Mouse (Mus musculus) layer of hippocampus, adult 8-10 months (tissue): ENCODE measurements around the gene Lrrc10. TPM values are rescaled to one million over a fixed set of nuclear protein-coding genes. Genes with fewer than 3 reads are reported as not detected.
"Not testable (repeated sequence)": the region's sequence is repeated elsewhere in the genome, so short reads cannot be mapped to it uniquely, and the experiment has no call there.

Experiments
- DNase-seq, 2 experiments: peaks; one replicate each; pipeline ENCODE4 v3.0.0; 2022; ENCODE audit warnings: low spot score in 2 of 2
- total RNA-seq, 4 experiments: library from RNA; stranded (reverse); gene quantifications; 2 replicates each; pipeline ENCODE4 v1.2.4; 2022

The Lrrc10 gene
- under 1 TPM in 1 of 4 experiments, not detected in 3; 0.23 TPM for total RNA-seq

DNA sequence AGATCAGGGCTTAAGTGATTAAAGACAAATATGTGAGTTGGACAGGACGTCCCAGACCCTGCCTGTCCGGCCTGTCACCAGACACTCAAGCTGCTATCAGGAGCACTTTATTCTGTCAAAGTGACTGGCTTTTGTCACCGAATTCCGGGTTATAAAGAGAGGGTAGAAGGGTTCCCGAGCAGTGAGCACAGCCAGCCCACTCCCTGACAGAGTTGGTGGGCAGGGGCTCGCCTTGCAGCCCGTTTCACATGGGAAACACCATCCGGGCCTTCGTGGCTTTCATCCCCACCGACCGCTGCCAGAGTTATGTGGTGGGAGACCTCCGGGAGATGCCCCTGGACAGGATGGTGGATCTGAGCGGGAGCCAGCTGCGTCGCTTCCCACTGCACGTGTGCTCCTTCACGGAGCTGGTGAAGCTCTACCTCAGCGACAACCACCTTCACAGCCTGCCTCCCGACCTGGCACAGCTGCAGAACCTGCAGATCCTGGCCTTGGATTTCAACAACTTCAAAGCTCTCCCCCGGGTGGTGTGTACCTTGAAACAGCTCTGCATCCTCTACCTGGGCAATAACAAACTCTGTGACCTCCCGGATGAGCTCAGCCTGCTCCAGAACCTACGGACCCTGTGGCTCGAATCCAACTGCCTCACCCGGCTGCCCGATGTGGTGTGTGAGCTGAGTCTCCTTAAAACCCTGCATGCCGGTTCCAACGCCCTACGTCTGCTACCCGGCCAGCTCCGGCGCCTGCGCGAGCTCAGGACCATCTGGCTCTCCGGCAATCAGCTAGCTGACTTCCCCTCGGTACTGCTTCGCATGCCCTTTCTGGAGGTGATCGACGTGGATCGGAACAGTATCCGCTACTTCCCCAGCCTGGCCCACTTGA is at the start of gene Lrrc10:
Gene Lrrc10 (plus strand): TSS at position 167 of the 882 bp plus-strand sequence.
- peak; percentile 32 to 62 for DNase-seq

DNA sequence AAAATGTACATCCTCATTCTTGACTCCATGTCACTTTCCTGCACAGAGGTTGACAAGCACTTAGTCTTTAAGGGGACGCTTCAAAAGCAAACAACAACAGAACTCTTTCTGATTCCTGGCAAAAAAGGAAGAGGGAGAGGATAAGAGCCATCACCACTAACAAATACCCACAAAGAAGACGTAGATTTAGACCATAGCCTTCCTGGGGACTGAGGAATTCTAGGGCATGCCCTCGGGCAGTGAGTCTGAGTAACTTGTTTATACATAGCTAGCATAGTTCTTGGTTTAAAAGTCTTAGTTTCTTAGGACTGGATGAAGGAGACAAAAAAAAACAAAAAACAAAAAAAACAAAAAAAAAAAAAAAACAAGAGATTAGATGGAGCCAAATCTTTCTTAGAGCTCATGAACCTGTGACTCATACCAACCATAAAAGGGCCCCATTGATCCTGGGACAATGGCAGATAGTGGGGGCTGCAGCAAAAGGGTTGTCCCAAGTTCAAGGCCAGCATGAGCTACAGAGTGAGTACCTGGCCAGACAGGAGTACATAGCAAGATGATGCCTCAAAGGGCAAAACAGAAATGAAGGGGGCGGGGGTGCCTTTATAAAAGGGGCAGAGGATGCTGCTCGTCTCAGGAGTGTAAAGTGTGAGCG is 49.4 kb upstream of the Lrrc10 start:
- no peak for DNase-seq

DNA sequence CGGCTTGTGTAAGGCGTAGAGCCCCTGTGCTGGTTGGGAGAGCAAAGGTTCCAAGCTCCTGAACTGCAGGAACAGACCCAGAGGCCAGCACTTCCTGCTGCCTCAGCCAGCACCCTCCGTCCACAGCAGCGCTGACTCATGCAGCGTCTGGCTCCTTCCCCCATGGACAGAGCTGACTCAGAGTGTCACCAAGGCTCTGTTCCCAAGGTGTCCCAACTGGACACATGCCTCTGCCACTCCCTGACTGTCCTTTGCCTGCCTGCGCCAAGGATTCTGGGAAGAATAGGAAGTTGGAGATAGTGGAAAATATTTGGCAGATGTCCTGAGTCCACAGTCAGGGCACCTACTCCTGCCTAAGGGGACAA is 48.9 kb upstream of the Lrrc10 start:
- DNase-seq: no peak

DNA sequence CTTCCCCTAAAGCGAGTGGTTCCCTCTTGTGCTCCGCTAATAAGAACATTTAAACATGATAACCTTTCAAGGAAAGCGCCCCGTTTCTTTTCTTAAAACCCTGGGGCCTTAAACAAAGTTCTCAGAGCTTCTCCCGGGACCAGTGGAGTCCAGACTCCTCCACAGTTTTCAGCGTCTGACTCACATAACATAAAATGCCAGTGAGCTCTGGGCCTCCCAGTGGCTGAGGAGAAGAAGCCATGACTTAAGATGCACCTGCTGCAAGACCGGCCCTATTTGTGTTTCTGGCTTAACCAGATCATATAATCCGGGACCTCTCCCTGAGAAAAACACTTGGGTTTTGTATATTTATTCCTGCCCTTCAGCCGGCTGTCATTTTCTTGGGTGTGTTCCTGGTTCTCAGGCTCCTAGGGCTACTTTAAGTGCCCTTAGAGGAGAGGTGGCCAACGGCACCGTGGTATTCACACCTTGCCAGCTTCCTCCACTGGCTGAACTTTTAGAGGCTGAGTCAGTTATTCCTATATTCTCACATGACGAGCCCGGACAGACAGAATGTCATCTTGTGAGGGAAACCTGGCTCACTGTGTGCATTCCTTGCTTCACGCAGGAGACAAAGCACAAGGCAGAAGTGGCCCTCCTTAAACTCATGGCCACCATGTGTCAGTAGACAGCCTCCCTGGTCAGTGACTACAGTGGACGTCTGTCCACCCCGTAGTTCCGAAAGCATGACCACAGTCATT is 46.3 kb upstream of the Lrrc10 start:
- DNase-seq: no peak

DNA sequence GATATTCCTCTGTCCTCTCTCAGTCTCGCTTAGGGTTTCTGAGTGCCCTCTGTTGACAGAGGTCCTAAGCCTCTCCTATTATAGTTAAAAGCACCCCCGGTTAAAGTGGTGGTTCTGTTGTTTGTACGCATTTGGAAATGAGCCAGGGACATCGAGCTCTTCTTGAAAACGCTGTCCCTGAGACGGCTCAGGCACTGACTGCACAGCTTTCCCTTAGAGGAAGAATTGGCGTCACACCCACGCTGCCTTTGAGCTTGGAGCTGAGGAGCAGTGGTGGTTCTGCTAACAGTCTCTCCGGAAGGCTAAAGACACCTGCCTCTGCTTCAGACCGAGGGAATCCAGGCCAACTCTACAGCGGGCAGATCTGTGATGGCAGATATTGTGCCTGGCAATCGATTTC is 44.2 kb upstream of the Lrrc10 start:
- peak in 1 of 2 experiments; percentile 42 for DNase-seq

DNA sequence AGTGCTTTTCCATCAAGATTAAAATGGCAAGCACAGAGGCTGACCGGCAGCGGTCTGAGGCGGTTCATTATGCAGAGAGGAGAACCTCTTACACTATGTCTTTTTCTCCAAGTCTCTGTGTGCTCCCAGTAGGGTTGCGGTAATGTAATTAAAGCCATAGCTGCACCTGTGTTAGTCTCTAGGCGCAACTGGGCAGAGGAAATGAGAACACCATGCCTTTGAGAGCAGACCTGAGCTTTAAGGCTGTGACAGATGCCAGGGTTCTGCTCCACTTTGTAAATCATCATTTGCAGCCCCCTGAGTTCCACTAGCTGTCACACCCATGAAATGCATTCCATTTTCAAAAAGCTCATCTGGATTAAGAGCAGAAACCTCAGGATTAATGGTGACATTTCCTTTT is 40.4 kb upstream of the Lrrc10 start:
- DNase-seq: no peak

DNA sequence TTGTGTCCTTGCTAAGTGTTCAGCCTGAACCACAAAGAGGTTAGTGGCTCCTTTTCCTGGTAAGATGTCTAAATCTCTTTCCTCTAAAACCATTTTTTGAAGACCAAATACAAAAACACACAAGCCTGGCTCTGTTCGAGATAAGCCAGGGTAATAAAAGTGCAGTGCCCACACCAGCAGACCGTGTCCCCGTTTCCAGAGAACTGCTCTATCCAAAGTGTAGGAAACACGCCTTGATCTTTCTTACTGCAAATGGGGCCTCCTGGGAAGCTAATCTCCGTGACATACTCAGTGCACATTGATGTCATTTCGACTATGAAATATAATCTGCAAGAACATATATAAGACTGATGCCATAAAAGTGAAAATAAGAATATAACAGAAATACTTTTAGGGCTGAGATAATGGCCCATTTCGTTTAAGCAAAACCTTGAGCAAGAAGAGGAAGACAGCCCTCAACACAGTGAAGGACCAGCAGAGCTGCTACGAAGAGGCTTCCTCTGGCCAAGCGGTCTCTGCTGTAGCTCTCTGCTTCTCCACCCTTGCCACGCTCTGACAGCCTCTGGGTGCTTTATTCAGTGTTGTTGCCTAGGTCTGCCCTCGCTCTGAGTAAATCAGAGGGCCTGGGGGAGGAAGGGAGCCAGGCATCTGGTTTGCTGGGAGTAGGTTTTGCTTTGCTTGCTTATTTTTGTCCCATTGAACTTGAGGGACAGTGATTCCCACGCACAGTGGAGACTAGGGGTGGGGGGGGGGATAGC is 39.3 kb upstream of the Lrrc10 start:
- no peak for DNase-seq

DNA sequence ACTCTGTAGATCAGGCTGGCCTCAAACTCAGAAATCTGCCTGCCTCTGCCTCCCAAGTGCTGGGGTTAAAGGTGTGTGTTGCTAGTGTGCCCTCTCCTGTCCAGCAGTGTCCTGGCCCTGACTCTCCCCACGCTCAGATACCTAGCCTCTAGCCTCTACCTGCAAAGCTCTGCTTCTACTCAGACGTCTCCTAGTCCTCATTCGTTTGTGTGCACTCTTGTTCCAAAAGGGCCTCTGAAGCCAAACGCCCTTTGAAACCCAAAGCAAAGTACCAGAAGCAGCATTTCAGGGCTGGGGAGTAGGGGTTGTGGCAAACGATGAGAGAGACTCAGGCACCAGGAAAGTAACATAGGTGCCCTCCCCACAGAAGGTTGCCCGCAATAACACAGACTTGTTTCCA is 35.5 kb upstream of the Lrrc10 start:
- no peak for DNase-seq

DNA sequence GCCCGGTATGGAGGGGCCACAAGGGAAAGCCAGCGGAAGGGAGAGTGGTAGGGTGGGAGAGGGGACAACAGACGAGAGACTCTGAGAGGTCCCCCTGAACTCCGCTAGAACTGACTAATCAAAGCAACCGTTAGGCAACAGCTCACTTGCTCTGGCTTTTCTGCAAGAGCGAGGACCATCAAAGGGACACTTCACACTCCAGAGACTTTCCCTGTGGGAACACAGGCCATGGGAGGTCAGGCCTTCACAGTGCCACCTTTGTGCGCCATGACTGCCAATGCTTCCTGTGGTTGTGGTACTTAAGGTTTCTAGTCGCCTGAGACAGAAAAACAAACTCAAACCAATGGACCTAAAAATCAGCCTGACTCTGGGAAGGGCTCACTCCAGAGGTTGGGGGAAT is 34.1 kb upstream of the Lrrc10 start:
- DNase-seq: no peak

DNA sequence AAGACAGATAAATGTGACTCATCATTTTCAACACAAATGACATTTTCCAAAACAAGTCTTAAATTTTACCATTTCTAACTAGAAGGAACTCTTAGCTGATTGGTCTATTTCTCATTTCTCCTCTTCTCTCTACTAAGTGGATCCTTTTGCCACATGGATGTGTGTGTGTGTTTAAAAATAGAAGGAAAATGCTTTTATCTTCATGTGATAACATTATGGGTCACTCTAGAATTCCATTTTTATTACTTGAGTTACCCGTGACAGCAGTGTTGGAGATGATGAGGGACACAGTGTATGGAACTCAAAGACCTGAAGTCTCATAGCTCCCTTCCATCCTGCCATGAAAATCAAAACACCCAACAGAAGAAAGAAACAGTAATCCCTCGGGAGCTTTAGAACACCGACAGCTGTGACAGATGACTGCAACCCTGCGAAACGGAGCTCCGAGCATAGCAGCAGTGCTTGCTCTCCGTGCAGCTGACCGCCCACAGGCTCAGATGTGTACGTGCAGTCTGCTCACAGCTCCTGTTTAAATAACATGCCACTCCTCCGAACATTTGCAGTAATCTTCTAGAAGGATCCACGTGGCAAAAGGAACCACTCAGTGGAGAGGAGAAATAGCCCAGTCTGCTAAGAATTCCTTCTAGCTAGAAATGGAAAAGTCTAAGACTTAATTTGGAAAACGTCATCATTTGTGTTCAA is 31.3 kb upstream of the Lrrc10 start:
- DNase-seq: peak; percentile 32 to 51

DNA sequence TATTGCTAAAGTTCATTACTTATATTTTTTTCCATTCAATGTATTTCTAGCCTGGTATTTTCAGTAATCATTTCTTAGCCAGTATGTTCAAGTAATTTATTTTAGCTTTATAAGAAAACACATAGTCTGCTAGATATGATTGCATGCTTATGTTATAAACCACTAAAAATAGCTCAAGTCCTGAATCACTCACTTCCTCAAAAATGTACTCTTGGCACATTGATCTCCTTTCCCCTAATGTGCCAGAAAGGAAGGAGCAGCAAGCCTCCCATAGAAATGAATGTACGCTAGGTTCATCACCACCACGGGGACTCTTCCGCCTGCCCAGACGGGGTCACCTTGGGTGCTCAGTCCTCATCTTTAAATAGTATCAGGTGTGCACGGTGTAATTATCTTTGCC is 30.6 kb upstream of the Lrrc10 start:
- no peak for DNase-seq

DNA sequence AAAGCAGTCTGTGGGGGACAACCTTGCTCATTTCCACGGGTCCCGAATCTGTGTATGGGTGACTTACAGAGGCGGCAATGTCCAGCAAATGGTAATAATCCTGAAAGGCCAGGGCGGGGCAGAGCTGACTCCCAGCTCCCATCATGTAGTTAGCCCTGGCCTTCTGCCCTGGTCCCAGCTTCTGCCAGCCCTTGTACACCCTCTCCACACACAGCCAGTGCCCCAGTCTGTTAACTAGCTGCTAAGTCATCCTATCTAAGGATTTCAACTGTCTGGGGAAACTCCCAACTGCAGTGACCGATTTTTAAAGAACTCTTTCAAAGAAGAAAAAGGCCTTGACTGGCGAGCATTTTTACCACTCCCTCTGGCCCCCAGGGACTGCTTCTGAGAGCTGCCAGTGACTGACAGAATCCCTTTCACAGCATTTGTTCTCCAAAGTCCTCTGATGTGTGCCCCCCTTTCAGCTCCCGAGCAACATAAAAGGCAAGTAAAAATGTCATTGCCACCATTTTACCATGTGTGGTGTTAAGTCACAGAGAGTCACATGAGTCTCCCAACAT is 26.8 kb upstream of the Lrrc10 start:
- DNase-seq: no peak

DNA sequence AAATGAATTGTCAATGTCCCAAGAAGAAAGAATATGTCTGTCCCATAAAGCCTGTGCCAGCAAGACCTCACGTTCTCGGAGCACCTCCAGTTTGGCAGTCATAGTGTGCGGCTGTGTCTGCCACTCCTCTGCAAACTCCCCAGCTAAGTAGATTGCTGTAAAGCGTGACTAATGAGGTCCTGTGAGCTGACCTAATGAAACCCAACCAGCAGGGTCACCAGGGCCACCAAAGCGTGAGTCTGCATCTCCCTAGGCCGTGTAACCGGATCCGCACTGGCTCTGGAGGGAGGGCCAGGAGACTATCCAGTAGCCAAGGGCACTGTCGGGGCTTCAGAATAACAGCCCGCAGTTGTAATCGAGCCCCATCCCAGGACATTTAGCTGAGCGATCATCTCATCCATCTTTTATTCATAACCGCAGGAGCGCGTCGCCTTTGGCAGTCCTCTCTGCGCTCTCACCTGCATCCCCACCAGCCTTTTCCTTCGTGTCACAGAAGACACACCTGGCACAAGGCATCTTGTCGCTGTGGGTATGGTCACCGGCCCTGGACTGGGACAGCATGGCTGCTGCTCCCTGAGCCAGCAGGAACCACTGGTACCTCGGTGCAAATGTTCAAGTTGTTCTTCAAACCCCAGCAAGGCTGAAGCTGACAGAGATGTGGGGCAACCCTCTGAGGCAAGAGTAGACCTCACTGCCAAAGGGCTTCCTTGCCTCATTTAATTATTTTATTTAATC is 24.0 kb upstream of the Lrrc10 start:
- no peak for DNase-seq

DNA sequence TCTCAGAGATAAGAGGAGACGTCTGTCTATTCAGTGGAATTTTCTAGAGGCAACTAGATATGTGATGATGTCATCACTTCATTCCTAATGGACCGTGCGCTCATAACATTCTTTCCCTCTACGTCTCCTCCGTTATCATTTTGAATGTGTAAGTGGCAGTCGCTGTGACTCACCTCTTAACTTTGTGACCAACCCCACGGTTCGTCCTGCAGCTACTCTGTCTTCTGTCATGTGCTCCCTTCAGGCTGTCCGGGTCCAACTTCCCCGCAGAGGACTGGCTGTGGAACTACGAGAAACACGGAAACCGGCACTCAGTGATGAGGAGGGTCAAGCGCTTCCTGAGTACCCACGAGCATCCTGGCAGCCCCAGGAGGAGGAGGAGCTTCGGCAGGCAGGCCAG is 21.4 kb upstream of the Lrrc10 start:
- no peak for DNase-seq

DNA sequence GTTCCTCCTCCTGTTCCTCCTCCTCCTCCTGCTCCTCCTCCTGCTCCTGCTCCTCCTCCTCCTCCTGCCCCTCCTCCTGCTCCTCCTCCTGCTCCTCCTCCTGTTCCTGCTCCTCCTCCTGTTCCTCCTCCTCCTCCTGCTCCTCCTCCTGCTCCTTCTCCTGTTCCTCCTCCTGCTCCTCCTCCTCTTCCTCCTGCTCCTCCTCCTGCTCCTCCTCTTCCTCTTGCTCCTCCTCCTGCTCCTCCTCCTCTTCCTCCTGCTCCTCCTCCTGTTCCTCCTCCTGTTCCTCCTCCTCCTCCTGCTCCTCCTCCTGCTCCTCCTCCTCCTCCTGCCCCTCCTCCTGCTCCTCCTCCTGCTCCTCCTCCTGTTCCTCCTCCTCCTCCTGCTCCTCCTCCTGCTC is 19.4 kb upstream of the Lrrc10 start:
- DNase-seq: not testable (repeated sequence)

DNA sequence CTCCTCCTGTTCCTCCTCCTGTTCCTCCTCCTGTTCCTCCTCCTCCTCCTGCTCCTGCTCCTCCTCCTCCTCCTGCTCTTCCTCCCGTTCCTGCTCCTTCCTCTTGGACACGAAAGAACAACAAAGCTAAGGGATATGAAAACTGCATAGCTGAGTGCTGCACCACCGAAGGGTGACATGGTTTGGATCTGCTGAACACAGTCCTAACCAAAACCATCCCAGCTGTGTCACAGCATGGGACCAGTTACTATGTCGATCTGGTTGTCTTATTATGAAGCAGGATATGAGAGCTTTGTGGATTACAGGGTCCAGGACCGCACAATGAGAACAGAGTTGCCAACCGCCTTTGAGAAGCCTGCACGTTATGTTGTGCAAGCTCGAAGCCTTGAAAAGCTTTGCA is 19.0 kb upstream of the Lrrc10 start:
- DNase-seq: no peak

DNA sequence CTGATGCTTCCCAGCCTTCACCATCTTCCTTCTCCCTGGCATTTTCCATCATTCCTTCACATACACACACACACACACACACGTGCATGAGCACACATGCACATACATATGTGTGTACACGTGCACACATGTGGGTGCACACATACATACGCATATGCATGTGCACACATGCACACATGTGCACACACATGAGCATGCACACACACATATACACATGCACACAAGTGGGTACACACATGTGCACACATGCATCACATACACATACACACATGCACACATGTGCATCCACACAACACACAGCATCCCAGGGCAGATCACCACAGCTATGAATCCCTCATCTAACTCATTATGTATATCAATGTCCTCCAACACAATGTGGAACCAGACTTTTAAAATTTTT is 14.0 kb upstream of the Lrrc10 start:
- DNase-seq: no peak

DNA sequence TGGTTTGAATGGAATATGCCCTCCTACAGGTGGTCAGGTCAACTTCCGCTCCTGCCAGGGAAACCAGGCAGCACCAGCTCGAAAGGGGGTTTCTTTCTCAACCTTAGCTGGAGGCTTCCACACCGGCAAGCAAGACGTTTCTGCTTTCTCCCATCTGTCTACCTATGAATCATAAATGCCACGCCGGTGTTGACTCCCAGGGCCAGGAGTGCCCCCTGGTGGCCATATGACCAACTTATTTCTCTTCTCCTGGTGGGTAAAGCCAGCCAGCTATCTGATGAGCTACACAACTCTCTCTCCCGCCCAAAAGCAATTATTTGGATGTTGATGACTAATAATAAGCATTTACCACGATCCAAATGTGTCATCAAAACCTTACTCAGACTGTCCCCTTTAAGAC is 11.4 kb upstream of the Lrrc10 start:
- DNase-seq: peak; percentile 59 to 78

DNA sequence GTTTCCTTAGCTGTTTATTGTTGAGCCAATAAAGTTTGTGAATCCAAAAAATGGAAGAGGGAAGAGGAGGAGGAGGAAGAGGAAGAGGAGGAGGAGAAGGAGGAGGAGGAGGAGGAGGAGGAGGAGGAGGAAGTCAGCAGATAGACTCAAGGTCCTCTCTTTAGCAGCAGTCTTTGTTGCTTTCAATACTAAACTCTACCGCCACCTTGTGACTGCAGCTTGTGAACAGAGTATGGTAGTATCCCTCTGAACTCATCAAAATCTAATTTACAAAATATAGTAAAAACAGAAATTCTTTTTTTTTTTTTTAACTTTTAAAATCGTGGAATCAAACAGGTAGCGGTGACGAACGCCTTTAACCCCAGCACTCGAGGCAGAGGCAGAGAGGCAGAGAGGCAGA is 4.8 kb upstream of the Lrrc10 start:
- no peak for DNase-seq

DNA sequence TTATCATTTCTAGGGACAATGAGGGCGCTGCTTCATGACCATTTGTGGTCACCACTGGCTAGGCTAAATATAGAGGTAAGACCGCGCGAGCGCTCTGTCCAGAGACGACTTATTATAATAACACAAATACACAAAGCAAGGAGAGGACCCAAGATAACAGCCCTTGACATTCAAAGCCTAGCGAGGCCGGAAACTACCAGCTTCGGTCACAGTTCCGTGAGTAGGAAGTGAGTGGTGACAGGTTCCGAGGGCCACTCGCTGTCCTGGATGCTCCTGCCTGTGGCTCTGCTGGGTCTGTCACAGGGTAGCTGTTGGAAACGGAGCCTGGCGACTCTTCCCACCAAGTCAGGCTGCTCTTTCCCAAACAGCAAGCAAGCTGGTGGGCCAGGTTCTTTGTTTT is 2.8 kb upstream of the Lrrc10 start:
- no peak for DNase-seq
